Mouse (Mus musculus) heart, embryonic 11.5 days (tissue): ENCODE measurements around the gene Angpt4. TPM values are rescaled to one million over a fixed set of nuclear protein-coding genes. Genes with fewer than 3 reads are reported as not detected.

Source experiments
- ATAC-seq: fragments of 200-750 bp; cut with Nextera tagmentation; replicated peaks from 2 replicates; pipeline ENCODE4 v1.8.0; 2017; ENCODE audit warnings: moderate library complexity; ENCODE audit not compliant: insufficient number of reproducible peaks, low FRiP score, low TSS enrichment
- H3K27ac ChIP-seq: fragments of 300-500 bp; sonication (generic); 2 replicates; pipeline ENCODE4 v1.5.1; 2014; ENCODE audit warnings: mild to moderate bottlenecking, low read depth, low read length
- H3K27me3 ChIP-seq: fragments of 300-500 bp; sonication (generic); 2 replicates; pipeline ENCODE4 v1.6.1; 2014; ENCODE audit warnings: mild to moderate bottlenecking, low read length, mixed read lengths; ENCODE audit not compliant: control insufficient read depth, insufficient read depth
- H3K36me3 ChIP-seq: fragments of 300-500 bp; sonication (generic); 2 replicates; pipeline ENCODE4 v1.6.1; 2014; ENCODE audit warnings: mild to moderate bottlenecking, low read length, moderate library complexity, mixed read lengths; ENCODE audit not compliant: control insufficient read depth, insufficient read depth
- H3K4me1 ChIP-seq: fragments of 300-500 bp; sonication (generic); 2 replicates; pipeline ENCODE4 v1.6.1; 2014; ENCODE audit warnings: low read length; ENCODE audit not compliant: control insufficient read depth, insufficient read depth
- H3K4me2 ChIP-seq: fragments of 300-500 bp; sonication (generic); 2 replicates; pipeline ENCODE4 v1.6.1; 2014; ENCODE audit warnings: mild to moderate bottlenecking, moderate library complexity
- H3K4me3 ChIP-seq: fragments of 300-500 bp; sonication (generic); 2 replicates; pipeline ENCODE4 v1.5.1; 2014; ENCODE audit warnings: low read depth, low read length
- H3K9ac ChIP-seq: fragments of 300-500 bp; sonication (generic); 2 replicates; pipeline ENCODE4 v1.6.1; 2014; ENCODE audit warnings: mild to moderate bottlenecking, low read depth, low read length, moderate library complexity
- H3K9me3 ChIP-seq: fragments of 300-500 bp; sonication (generic); replicated peaks from 2 replicates; pipeline ENCODE4 v1.6.1; 2016; ENCODE audit warnings: low read length; ENCODE audit not compliant: control insufficient read depth
- WGBS: fragments of 180-500 bp; shearing (Covaris S2); extraction: QIAGEN DNeasy Blood & Tissue Kit; methylation state at CpG from one replicate; pipeline ENCODE4 v1.1.7; 2014; ENCODE audit not compliant: insufficient replicate concordance; 5-methylcytosine and 5-hydroxymethylcytosine counted together
- polyA plus RNA-seq: library from polyadenylated mRNA; unstranded; fragments of >200 nt; fragmentation: Nextera tagmentation; extraction: Ambion mirVana; gene quantifications from 2 replicates; pipeline ENCODE4 v1.2.1, GENCODE M21; 2014

The Angpt4 gene
- polyA plus RNA-seq, result 0.21 and 0.30 TPM in 2 replicates

DNA sequence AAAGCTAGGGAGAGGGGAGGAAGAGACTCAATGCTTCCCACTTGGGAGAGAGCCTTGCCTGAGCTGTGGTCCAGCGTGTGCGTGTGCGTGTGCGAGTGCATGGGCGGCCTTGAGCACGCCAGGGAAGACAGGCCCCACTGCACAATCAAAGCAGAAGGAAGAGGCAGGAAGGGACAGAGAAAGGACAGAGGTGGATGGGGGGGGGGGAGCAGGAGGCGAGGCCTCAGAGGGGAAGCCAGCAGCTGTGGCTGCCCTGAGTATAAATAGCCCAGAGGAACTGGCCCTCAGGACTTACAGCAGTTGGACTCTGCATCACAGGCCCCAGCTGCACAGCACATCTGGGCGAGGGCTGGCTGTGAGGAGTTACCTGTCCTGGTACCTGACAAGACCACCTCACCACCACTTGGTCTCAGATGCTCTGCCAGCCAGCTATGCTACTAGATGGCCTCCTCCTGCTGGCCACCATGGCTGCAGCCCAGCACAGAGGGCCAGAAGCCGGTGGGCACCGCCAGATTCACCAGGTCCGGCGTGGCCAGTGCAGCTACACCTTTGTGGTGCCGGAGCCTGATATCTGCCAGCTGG lies at the start of gene Angpt4:
Gene Angpt4 (plus strand): TSS at position 292 of the 582 bp plus-strand sequence.
- H3K4me1 ChIP-seq, result peaks cover 12% of the 10 kb centered on the region
- 54% methylated on average over 13 of the region's 13 CpGs for WGBS
- H3K36me3 ChIP-seq, result no peaks in the 10 kb centered on the region
- H3K4me3 ChIP-seq, result no peak within 1 kb of the TSS
- no peaks in the 10 kb centered on the region for H3K9me3 ChIP-seq
- no peaks in the 10 kb centered on the region; the same call in 1 of the 2 replicates for H3K27me3 ChIP-seq
- H3K4me2 ChIP-seq, result no peak within 1 kb of the TSS
- no peak; the same call in 1 of the 2 replicates for ATAC-seq
- H3K9ac ChIP-seq, result no peak within 1 kb of the TSS
- H3K27ac ChIP-seq, result no peak within 1 kb of the TSS

DNA sequence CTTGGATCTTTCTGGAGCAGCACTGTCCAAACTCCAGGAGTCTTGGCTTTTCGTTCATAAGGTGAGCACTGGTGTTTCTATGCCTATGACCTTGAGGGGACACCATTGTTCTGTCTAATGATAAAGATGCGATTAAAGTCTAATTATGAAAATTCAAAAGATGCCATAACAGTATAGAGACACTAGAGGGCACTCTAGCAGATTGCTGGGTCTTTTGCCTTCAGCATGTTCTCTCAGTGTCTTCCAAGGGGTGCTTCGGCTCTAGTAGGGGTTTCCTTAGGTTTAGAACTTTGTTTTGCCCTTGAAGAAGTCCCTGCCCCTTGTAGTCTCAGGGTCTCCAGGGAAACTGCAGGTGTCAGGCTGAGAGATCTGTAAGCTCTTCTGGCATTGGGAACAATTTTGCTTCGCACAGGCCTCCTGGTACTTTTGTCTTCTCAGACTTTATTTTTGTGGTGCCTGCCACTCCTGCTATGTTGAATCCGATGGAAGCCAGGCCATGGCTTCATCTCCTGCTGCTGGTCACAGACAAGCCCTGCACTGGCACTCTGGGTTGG lies 48.7 kb upstream of the Angpt4 start:
- H3K4me2 ChIP-seq, result no peak overlapping the region
- H3K36me3 ChIP-seq, result no peaks in the 10 kb centered on the region
- H3K9me3 ChIP-seq, result no peaks in the 10 kb centered on the region
- H3K27ac ChIP-seq, result no peak overlapping the region
- 50% methylated on average over 5 of the region's 5 CpGs for WGBS
- H3K4me3 ChIP-seq, result no peak overlapping the region
- no peak overlapping the region for H3K9ac ChIP-seq
- ATAC-seq, result no peak
- peaks cover 5% of the 10 kb centered on the region; the same call in 1 of the 2 replicates for H3K27me3 ChIP-seq
- no peaks in the 10 kb centered on the region for H3K4me1 ChIP-seq

GRCm38 (mm10) chr2:151864941-151865340 lies 46.1 kb upstream of the Angpt4 start:
- H3K9me3 ChIP-seq, result no peaks in the 10 kb centered on the region
- no peak for ATAC-seq
- H3K27ac ChIP-seq, result no peak overlapping the region
- no peak overlapping the region for H3K9ac ChIP-seq
- H3K4me1 ChIP-seq, result no peaks in the 10 kb centered on the region
- no peak overlapping the region for H3K4me3 ChIP-seq
- 81% methylated on average over 6 of the region's 6 CpGs for WGBS
- peaks cover 9% of the 10 kb centered on the region; the same call in 1 of the 2 replicates for H3K27me3 ChIP-seq
- no peaks in the 10 kb centered on the region for H3K36me3 ChIP-seq
- H3K4me2 ChIP-seq, result no peak overlapping the region

- Histone ChIP-seq H3K4me2 (no peak overlapping the region), H3K36me3 (no peaks in the 10 kb centered on the region), H3K4me1 (no peaks in the 10 kb centered on the region), H3K27me3 (peaks cover 7% of the 10 kb centered on the region; the same call in 1 of the 2 replicates), H3K4me3 (no peak overlapping the region), H3K9me3 (no peaks in the 10 kb centered on the region), H3K27ac (no peak overlapping the region), H3K9ac (no peak overlapping the region)
- ATAC-seq, result no peak
- 31% methylated on average over 4 of the region's 4 CpGs for WGBS
Measured at GRCm38 (mm10) chr2:151866487-151866886, 44.5 kb upstream of the Angpt4 start.

DNA sequence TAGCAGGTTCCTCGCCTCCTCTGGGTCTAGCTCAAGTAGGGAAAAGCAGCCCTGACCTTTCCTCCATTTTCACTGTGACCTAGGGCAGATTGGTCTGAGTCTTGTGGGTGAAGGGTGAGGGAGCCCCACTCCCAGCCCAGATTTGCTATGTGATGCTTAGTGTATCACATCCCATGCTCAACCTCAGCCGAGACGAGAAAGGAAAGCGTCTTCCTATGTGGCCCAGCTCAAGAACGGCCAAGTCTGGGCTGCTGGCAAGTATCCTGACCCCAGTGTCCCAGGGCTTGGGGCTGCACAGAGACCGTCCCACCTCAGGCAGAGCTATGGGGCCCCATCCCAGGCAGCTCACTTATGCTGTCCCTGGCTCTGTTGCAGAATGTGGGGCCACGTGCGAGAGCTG lies 42.8 kb upstream of the Angpt4 start:
- peaks cover 7% of the 10 kb centered on the region; the same call in 1 of the 2 replicates for H3K27me3 ChIP-seq
- ATAC-seq, result no peak
- H3K9me3 ChIP-seq, result no peaks in the 10 kb centered on the region
- no peaks in the 10 kb centered on the region for H3K4me1 ChIP-seq
- H3K4me2 ChIP-seq, result no peak overlapping the region
- H3K4me3 ChIP-seq, result no peak overlapping the region
- WGBS, result 84% methylated on average over 8 of the region's 8 CpGs
- no peak overlapping the region for H3K27ac ChIP-seq
- no peaks in the 10 kb centered on the region for H3K36me3 ChIP-seq
- H3K9ac ChIP-seq, result no peak overlapping the region

- Histone ChIP-seq H3K4me3 (no peak overlapping the region), H3K9me3 (no peaks in the 10 kb centered on the region), H3K4me2 (no peak overlapping the region), H3K36me3 (no peaks in the 10 kb centered on the region), H3K27ac (no peak overlapping the region), H3K4me1 (no peaks in the 10 kb centered on the region), H3K27me3 (no peaks in the 10 kb centered on the region), H3K9ac (no peak overlapping the region)
- no peak for ATAC-seq
Measured at GRCm38 (mm10) chr2:151874551-151874950, 36.5 kb upstream of the Angpt4 start.

- H3K27ac ChIP-seq, result no peak overlapping the region
- no peak overlapping the region for H3K4me2 ChIP-seq
- WGBS, result 13% methylated on average over 8 of the region's 8 CpGs
- no peaks in the 10 kb centered on the region for H3K36me3 ChIP-seq
- no peaks in the 10 kb centered on the region for H3K4me1 ChIP-seq
- H3K4me3 ChIP-seq, result no peak overlapping the region
- H3K9me3 ChIP-seq, result no peaks in the 10 kb centered on the region
- no peak overlapping the region for H3K9ac ChIP-seq
- no peaks in the 10 kb centered on the region for H3K27me3 ChIP-seq
- 0 out of 2 replicates have a peak, but pooled peaks have one; percentile 49 for ATAC-seq
Measured at GRCm38 (mm10) chr2:151876012-151876485, 35.0 kb upstream of the Angpt4 start.

DNA sequence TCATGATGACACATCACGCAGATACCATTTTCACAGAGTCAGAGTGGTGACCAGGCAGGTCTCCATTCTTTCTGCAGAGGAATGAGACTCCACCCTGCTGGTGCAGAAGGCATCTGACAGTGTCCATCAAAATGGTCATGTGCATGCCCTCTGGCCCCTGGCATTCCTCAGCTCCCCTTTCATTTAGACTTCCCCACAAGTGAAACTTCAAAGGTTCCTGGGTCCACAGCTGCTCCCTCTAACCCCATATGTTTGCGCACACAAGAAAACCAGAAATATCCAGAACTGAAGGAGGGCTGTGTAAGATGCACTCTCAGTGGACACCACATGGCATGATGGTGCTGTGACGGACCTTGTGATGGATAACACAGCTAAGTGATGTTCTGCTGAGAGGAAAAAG lies 32.4 kb upstream of the Angpt4 start:
- no peaks in the 10 kb centered on the region for H3K9me3 ChIP-seq
- H3K4me2 ChIP-seq, result no peak overlapping the region
- 70% methylated on average over 3 of the region's 3 CpGs for WGBS
- H3K27me3 ChIP-seq, result no peaks in the 10 kb centered on the region
- no peak overlapping the region for H3K27ac ChIP-seq
- H3K36me3 ChIP-seq, result no peaks in the 10 kb centered on the region
- H3K4me3 ChIP-seq, result no peak overlapping the region
- no peaks in the 10 kb centered on the region for H3K4me1 ChIP-seq
- H3K9ac ChIP-seq, result no peak overlapping the region
- no peak; the same call in 1 of the 2 replicates for ATAC-seq

DNA sequence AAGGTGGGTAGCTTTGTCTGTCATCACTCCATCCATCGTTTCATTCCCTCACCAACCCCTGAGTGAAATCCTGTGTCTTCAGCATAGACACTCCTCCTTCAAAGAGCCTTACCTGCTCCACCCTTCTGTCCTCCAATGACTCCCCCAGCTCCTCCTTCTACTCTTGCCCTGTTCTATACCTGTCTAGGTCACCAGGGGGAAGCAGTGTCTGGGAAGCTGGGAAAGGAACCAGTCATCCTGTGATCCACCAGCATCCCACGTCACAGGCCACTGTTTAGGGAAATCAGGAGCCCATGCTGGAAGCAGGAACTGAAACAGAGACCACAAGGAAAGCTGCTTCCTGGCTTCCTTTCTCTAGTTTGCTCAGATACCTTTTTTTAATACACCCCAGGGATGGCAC lies 31.2 kb upstream of the Angpt4 start:
- no peak for ATAC-seq
- Histone ChIP-seq H3K4me1 (no peaks in the 10 kb centered on the region), H3K36me3 (no peaks in the 10 kb centered on the region), H3K4me2 (no peak overlapping the region), H3K9ac (no peak overlapping the region), H3K4me3 (no peak overlapping the region), H3K9me3 (no peaks in the 10 kb centered on the region), H3K27ac (no peak overlapping the region), H3K27me3 (no peaks in the 10 kb centered on the region)
- WGBS, result 52% methylated on average over 2 of the region's 2 CpGs
